Mouse (Mus musculus) NIH3T3 (cell line): ENCODE results near the gene Ticam1.

ENCODE experiments used
- DNase-seq: peaks from one replicate; pipeline ENCODE4 v3.0.0-alpha.2; 2012; ENCODE audit warnings: low read depth

The Ticam1 gene

GRCm38 (mm10) chr17:56276643-56277566 is at the start of gene Ticam1:
Gene Ticam1 (minus strand): TSS chr17:56276786.
- peak; percentile 100 for DNase-seq

- peak; percentile 100 for DNase-seq
Observed at GRCm38 (mm10) chr17:56325450-56326152, 49.0 kb upstream of the Ticam1 start, which contains the start of gene Kdm4b. Gene Kdm4b (plus strand): TSS chr17:56326062.

- peak; percentile 25 for DNase-seq
Observed at GRCm38 (mm10) chr17:56324419-56324818, 47.8 kb upstream of the Ticam1 start.

GRCm38 (mm10) chr17:56309191-56309945 is 32.8 kb upstream of the Ticam1 start:
- DNase-seq, result no peak

- DNase-seq, result no peak
Observed at GRCm38 (mm10) chr17:56308088-56308487, 31.5 kb upstream of the Ticam1 start.

- peak; percentile 61 for DNase-seq
Observed at GRCm38 (mm10) chr17:56305826-56306225, 29.2 kb upstream of the Ticam1 start.

- no peak for DNase-seq
Observed at GRCm38 (mm10) chr17:56305156-56305555, 28.6 kb upstream of the Ticam1 start.

GRCm38 (mm10) chr17:56304718-56305117 is 28.1 kb upstream of the Ticam1 start:
- DNase-seq, result no peak

- peak; percentile 98 for DNase-seq
Observed at GRCm38 (mm10) chr17:56303847-56304586, 27.4 kb upstream of the Ticam1 start.

- DNase-seq, result peak; percentile 95
Observed at GRCm38 (mm10) chr17:56303160-56303846, 26.7 kb upstream of the Ticam1 start, which contains the start of gene Uhrf1. Gene Uhrf1 (plus strand): TSS chr17:56303321.

- peak; percentile 59 for DNase-seq
Observed at GRCm38 (mm10) chr17:56302363-56302996, 25.9 kb upstream of the Ticam1 start.

GRCm38 (mm10) chr17:56300186-56300585 is 23.6 kb upstream of the Ticam1 start, which contains the start of gene Arrdc5:
Gene Arrdc5 (minus strand): TSS chr17:56300286.
- DNase-seq, result no peak

GRCm38 (mm10) chr17:56298238-56298637 is 21.7 kb upstream of the Ticam1 start:
- DNase-seq, result no peak

- no peak for DNase-seq
Observed at GRCm38 (mm10) chr17:56296201-56296600, 19.6 kb upstream of the Ticam1 start.

GRCm38 (mm10) chr17:56294241-56294640 is 17.7 kb upstream of the Ticam1 start:
- DNase-seq, result no peak

- DNase-seq, result no peak
Observed at GRCm38 (mm10) chr17:56293291-56293690, 16.7 kb upstream of the Ticam1 start.

- DNase-seq, result no peak
Observed at GRCm38 (mm10) chr17:56292531-56293222, 16.1 kb upstream of the Ticam1 start, which contains the start of gene Plin3. Gene Plin3 (minus strand): TSS chr17:56292873.

GRCm38 (mm10) chr17:56291826-56292475 is 15.4 kb upstream of the Ticam1 start:
- no peak for DNase-seq

GRCm38 (mm10) chr17:56291171-56291511 is 14.6 kb upstream of the Ticam1 start:
- DNase-seq, result peak; percentile 97
